Mouse (Mus musculus) midbrain, embryonic 15.5 days (tissue): ENCODE results near the gene Ptprg. TPM values are rescaled to one million over a fixed set of nuclear protein-coding genes. Genes with fewer than 3 reads are reported as not detected.
A peak's percentile ranks its signal among the peaks of the same experiment; 100 is the strongest.

Experiments used
- ATAC-seq: fragments of 200-750 bp; cut with Nextera tagmentation; replicated peaks from 2 replicates; pipeline ENCODE4 v1.8.0; 2017; ENCODE audit warnings: moderate TSS enrichment
- H3K27ac ChIP-seq: fragments of 300-500 bp; sonication (generic); 2 replicates; pipeline ENCODE4 v1.5.1; 2015; ENCODE audit warnings: mild to moderate bottlenecking, inconsistent platforms
- H3K27me3 ChIP-seq: fragments of 300-500 bp; sonication (generic); replicated peaks from 2 replicates; pipeline ENCODE4 v1.6.1; 2015; ENCODE audit warnings: inconsistent platforms
- H3K36me3 ChIP-seq: fragments of 300-500 bp; sonication (generic); replicated peaks from 2 replicates; pipeline ENCODE4 v1.6.1; 2015; ENCODE audit warnings: inconsistent platforms
- H3K4me1 ChIP-seq: fragments of 300-500 bp; sonication (generic); 2 replicates; pipeline ENCODE4 v1.6.1; 2015; ENCODE audit warnings: inconsistent platforms
- H3K4me2 ChIP-seq: fragments of 300-500 bp; sonication (generic); 2 replicates; pipeline ENCODE4 v1.6.1; 2015; ENCODE audit warnings: inconsistent platforms, mild to moderate bottlenecking, moderate library complexity
- H3K4me3 ChIP-seq: fragments of 300-500 bp; sonication (generic); 2 replicates; pipeline ENCODE4 v1.5.1; 2015; ENCODE audit warnings: mild to moderate bottlenecking, inconsistent platforms
- H3K9ac ChIP-seq: fragments of 300-500 bp; sonication (generic); 2 replicates; pipeline ENCODE4 v1.6.1; 2015; ENCODE audit warnings: mild to moderate bottlenecking, inconsistent platforms
- H3K9me3 ChIP-seq: fragments of 300-500 bp; sonication (generic); 2 replicates; pipeline ENCODE4 v1.6.1; 2016; ENCODE audit warnings: inconsistent platforms
- WGBS: fragments of 180-500 bp; shearing (Covaris S2); methylation state at CpG from one replicate; pipeline ENCODE4 v1.1.7; 2015; ENCODE audit warnings: mixed read lengths; 5-methylcytosine and 5-hydroxymethylcytosine counted together
- polyA plus RNA-seq: library from polyadenylated mRNA; unstranded; fragments of >200 nt; fragmentation: Nextera tagmentation; extraction: Ambion mirVana; gene quantifications from 2 replicates; pipeline ENCODE4 v1.2.1, GENCODE M21; 2015

Gene Ptprg
- polyA plus RNA-seq, 1 experiment from 2014 or later = 43.3 TPM

DNA sequence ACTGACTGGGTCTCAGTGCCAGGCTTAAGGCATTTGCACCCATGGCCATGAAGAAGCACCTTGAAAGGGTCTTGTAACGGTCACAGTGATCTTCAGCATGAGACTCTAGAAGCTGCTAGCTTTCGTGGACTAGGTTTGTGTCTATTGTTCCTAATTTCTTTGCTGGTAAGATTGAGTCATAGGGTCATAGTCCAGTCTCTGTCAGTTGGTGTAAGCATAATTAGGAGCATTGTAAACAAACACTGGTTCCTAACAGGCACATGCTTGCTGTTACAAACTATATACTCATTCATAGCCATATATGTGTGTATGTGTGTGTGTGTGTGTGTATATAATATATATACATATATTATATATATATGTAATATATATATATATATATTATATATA is 19.1 kb downstream of the Ptprg start:
- Histone ChIP-seq H3K4me2 (no peak overlapping the region), H3K9me3 (no peaks in the 10 kb centered on the region), H3K4me3 (no peak overlapping the region), H3K9ac (no peak overlapping the region), H3K27me3 (no peaks in the 10 kb centered on the region), H3K27ac (no peak overlapping the region), H3K36me3 (no peaks in the 10 kb centered on the region), H3K4me1 (peaks cover 8% of the 10 kb centered on the region; the same call in 1 of the 2 replicates)
- WGBS = 92% methylated on average over 2 of the region's 2 CpGs
- no peak for ATAC-seq

DNA sequence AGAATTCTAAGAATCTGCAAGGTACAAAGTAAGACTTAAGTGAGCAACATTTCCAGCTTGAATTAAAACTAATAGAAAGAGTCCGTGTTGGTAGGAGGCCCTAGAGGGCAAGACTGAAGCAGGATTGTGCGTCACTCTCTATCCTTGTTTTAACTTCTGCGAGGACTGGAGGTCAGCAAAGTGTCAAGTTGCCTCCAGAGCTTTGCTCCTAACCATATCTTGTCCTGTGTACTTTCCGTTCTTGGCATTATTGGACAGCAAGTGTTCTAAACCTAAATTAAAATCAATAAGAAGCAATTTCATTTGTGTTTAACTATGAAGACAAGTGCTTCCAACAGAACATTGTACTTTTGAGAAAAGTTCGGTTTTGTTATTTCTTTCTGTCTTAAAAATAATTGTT is 20.4 kb downstream of the Ptprg start:
- Histone ChIP-seq H3K27ac (no peak overlapping the region), H3K4me1 (peaks cover 20% of the 10 kb centered on the region), H3K4me3 (no peak overlapping the region), H3K9me3 (no peaks in the 10 kb centered on the region), H3K36me3 (no peaks in the 10 kb centered on the region), H3K27me3 (no peaks in the 10 kb centered on the region), H3K9ac (no peak overlapping the region), H3K4me2 (no peak overlapping the region)
- 56% methylated on average over 5 of the region's 5 CpGs for WGBS
- ATAC-seq = no peak

DNA sequence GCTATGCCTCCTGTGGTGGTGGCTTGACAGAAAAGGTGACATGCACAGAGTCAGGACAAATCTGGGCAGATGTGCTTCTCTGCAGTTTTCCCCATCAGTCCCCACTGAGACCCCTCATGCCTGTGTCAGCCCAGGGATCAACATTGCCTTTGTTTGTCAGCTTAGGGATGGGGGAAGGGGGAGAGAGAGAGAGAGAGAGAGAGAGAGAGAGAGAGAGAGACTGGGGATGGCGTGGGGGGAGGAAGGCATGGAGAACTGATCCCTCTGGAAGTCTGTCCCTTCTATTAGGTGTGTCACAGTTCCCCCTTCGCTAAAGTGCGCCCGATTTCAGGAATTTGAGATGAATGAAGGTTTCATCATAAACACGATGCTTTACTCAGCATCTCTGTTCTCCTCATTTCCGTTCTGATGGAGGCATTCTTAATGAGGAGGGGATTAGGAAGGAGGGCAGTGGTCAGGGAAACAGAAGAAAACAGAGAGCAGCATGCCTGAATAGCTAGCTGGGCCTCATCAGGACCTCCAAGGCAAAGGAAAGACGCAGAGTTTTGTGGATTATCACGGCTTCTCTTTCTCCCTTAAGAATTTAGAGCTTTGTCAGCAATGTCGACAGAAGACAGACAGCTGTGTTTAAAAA is 24.1 kb downstream of the Ptprg start:
- H3K9me3 ChIP-seq = no peaks in the 10 kb centered on the region; the same call in 1 of the 2 replicates
- H3K27me3 ChIP-seq = no peaks in the 10 kb centered on the region
- H3K27ac ChIP-seq = no peak overlapping the region
- WGBS = 8% methylated on average over 9 of the region's 9 CpGs
- H3K4me3 ChIP-seq = no peak overlapping the region
- no peak overlapping the region for H3K9ac ChIP-seq
- H3K4me1 ChIP-seq = peaks cover 23% of the 10 kb centered on the region
- no peaks in the 10 kb centered on the region for H3K36me3 ChIP-seq
- no peak overlapping the region for H3K4me2 ChIP-seq
- peak; percentile 37; the same call in 1 of the 2 replicates for ATAC-seq

- H3K9ac ChIP-seq = no peak overlapping the region
- 38% methylated on average over 8 of the region's 8 CpGs for WGBS
- no peak; the same call in 1 of the 2 replicates for ATAC-seq
Measured at GRCm38 (mm10) chr14:11577910-11578309, 24.6 kb downstream of the Ptprg start.

GRCm38 (mm10) chr14:11578492-11578967 is 25.2 kb downstream of the Ptprg start:
- 38% methylated on average over 6 of the region's 6 CpGs for WGBS
- no peak for ATAC-seq
- H3K9ac ChIP-seq = no peak overlapping the region
- no peaks in the 10 kb centered on the region; the same call in 1 of the 2 replicates for H3K9me3 ChIP-seq
- H3K4me1 ChIP-seq = peaks cover 23% of the 10 kb centered on the region
- no peaks in the 10 kb centered on the region for H3K27me3 ChIP-seq
- no peak overlapping the region for H3K4me3 ChIP-seq
- H3K4me2 ChIP-seq = no peak overlapping the region
- H3K27ac ChIP-seq = no peak overlapping the region
- no peaks in the 10 kb centered on the region for H3K36me3 ChIP-seq

More at GRCm38 (mm10) chr14:11577910-11578309, 24.6 kb downstream of the Ptprg start:
- Histone ChIP-seq H3K36me3 (no peaks in the 10 kb centered on the region), H3K27ac (no peak overlapping the region), H3K9me3 (no peaks in the 10 kb centered on the region; the same call in 1 of the 2 replicates), H3K4me1 (peaks cover 23% of the 10 kb centered on the region), H3K4me3 (no peak overlapping the region), H3K27me3 (no peaks in the 10 kb centered on the region), H3K4me2 (no peak overlapping the region)

DNA sequence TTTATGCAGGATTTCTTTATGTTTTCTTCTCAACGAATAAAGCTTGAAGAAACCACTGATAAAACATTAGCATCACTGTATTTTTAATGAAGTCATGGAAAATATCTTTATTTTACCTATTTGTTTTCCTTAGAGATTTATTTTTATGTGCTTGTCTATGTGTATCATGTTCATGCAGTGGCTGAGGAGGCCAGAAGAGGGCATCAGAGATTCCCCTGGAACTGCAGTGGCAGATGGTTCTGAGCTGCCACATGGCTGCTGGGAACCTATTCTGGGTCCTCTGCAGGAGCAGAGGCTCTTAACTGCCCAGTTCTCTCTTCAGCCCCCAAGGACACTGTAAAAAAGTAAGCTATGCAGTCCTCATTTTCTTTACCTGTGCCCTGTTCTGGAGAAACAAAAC is 26.6 kb downstream of the Ptprg start:
- no peaks in the 10 kb centered on the region; the same call in 1 of the 2 replicates for H3K9me3 ChIP-seq
- H3K9ac ChIP-seq = no peak overlapping the region
- no peaks in the 10 kb centered on the region for H3K36me3 ChIP-seq
- H3K4me3 ChIP-seq = no peak overlapping the region
- no peaks in the 10 kb centered on the region for H3K27me3 ChIP-seq
- no peak for ATAC-seq
- no peak overlapping the region for H3K27ac ChIP-seq
- WGBS = 91% methylated on average over 1 of the region's 1 CpGs
- peaks cover 20% of the 10 kb centered on the region for H3K4me1 ChIP-seq
- H3K4me2 ChIP-seq = no peak overlapping the region

- Histone ChIP-seq H3K36me3 (no peaks in the 10 kb centered on the region), H3K9me3 (no peaks in the 10 kb centered on the region; the same call in 1 of the 2 replicates), H3K9ac (no peak overlapping the region), H3K4me3 (no peak overlapping the region), H3K27me3 (no peaks in the 10 kb centered on the region), H3K27ac (no peak overlapping the region), H3K4me1 (no peaks in the 10 kb centered on the region), H3K4me2 (no peak overlapping the region)
- no peak for ATAC-seq
- 64% methylated on average over 6 of the region's 6 CpGs for WGBS
Measured at GRCm38 (mm10) chr14:11584263-11584662, 30.9 kb downstream of the Ptprg start.

DNA sequence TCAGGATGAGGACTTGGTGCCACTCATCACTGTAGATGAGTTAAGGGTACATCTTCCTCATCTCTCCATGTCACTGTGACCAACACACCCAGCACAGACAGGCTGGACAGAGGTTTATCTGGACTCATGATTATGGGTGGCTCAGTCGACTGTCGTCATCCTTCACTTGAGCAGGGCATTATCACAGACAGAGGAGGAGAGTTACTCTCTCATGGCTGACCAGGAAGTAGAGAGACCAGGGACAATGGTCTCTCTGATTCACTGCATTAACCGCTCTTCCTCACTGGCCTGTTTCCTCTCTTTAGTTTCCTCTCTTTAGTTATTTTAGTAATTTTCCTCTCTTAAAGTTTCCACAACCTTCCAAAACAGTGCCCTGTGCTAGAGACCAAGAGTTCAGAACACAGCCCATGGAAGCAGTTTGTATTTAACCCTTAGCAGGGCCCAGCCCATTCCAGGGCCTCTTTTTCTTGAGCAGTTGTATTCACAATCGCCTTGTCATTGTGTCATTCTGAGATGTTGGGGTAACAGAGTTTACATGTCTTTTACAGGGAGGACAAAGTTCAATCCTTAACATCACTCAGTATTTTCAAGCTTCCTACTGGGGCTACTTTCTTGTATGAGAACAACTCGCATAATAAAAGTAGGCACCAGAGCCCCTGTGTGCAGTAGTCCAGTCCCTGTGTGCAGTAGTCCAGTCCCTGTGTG is 31.7 kb downstream of the Ptprg start:
- H3K27me3 ChIP-seq = no peaks in the 10 kb centered on the region
- no peak overlapping the region for H3K9ac ChIP-seq
- no peaks in the 10 kb centered on the region; the same call in 1 of the 2 replicates for H3K9me3 ChIP-seq
- H3K4me2 ChIP-seq = no peak overlapping the region
- 77% methylated on average over 5 of the region's 5 CpGs for WGBS
- H3K27ac ChIP-seq = no peak overlapping the region
- no peaks in the 10 kb centered on the region for H3K36me3 ChIP-seq
- ATAC-seq = no peak
- H3K4me3 ChIP-seq = no peak overlapping the region
- H3K4me1 ChIP-seq = no peaks in the 10 kb centered on the region

DNA sequence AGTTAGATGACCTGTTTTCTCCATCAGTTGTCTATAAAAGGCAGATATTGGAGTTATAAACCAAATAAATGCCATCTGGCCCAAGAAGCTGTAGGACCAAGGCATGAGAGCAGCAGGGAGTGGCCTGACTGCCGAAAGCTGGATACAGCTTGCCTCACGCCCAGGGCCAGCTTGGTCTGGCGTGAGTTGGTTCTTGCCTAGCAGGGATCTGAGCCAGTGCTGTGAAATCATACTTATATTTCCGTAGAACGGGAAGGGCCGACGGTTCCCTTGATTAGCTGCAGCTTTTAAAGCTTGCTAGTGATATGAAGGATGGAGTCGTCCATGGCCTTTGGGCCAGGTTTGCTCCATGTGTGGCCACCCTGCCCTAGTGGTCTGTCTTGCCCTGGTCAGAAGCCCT is 37.1 kb downstream of the Ptprg start:
- no peak overlapping the region for H3K9ac ChIP-seq
- H3K27ac ChIP-seq = no peak overlapping the region
- ATAC-seq = no peak
- no peaks in the 10 kb centered on the region for H3K27me3 ChIP-seq
- H3K9me3 ChIP-seq = no peaks in the 10 kb centered on the region
- WGBS = 75% methylated on average over 8 of the region's 8 CpGs
- H3K4me1 ChIP-seq = peaks cover 5% of the 10 kb centered on the region
- H3K4me2 ChIP-seq = no peak overlapping the region
- no peaks in the 10 kb centered on the region for H3K36me3 ChIP-seq
- no peak overlapping the region for H3K4me3 ChIP-seq

- peaks cover 11% of the 10 kb centered on the region for H3K4me1 ChIP-seq
Measured at GRCm38 (mm10) chr14:11592650-11593049, 39.3 kb downstream of the Ptprg start.

DNA sequence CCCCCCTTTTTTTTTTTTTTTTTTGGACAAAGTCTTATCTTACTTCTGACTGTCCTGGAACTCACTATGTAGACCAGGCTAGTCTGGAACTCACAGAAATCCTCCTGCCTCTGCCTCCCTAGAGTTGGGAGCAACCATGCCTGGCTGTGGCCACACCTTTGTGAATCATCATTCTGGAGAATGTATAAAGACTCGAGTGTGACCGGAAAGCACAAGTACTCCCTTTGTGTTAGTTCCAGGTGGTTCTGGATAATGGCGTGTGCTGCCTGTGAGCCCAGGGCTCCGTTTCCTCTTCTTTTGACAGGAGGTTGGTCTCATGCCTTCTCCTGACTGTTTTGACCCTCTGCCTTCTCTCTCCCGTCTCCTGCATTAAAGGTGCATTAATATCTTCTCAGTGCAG is 41.0 kb downstream of the Ptprg start:
- no peak overlapping the region for H3K9ac ChIP-seq
- WGBS = 91% methylated on average over 5 of the region's 5 CpGs
- no peak for ATAC-seq

More at GRCm38 (mm10) chr14:11592650-11593049, 39.3 kb downstream of the Ptprg start:
- no peak overlapping the region for H3K27ac ChIP-seq
- no peaks in the 10 kb centered on the region for H3K36me3 ChIP-seq
- H3K4me2 ChIP-seq = no peak overlapping the region
- 81% methylated on average over 2 of the region's 2 CpGs for WGBS
- no peaks in the 10 kb centered on the region for H3K9me3 ChIP-seq
- H3K4me3 ChIP-seq = no peak overlapping the region
- no peaks in the 10 kb centered on the region for H3K27me3 ChIP-seq
- no peak overlapping the region for H3K9ac ChIP-seq
- ATAC-seq = no peak

GRCm38 (mm10) chr14:11604133-11604865 is 51.0 kb downstream of the Ptprg start:
- H3K36me3 ChIP-seq = no peaks in the 10 kb centered on the region
- WGBS = 69% methylated on average over 8 of the region's 8 CpGs
- ATAC-seq = no peak

More for the DNA sequence above, 41.0 kb downstream of the Ptprg start:
- Histone ChIP-seq H3K4me1 (peaks cover 15% of the 10 kb centered on the region), H3K27ac (no peak overlapping the region), H3K4me2 (no peak overlapping the region), H3K9me3 (no peaks in the 10 kb centered on the region), H3K36me3 (no peaks in the 10 kb centered on the region), H3K27me3 (no peaks in the 10 kb centered on the region), H3K4me3 (no peak overlapping the region)

More at GRCm38 (mm10) chr14:11604133-11604865, 51.0 kb downstream of the Ptprg start:
- Histone ChIP-seq H3K27ac (no peak overlapping the region), H3K9ac (no peak overlapping the region), H3K4me2 (no peak overlapping the region), H3K9me3 (no peaks in the 10 kb centered on the region), H3K4me3 (no peak overlapping the region), H3K4me1 (peaks cover 13% of the 10 kb centered on the region), H3K27me3 (no peaks in the 10 kb centered on the region)
